Mouse (Mus musculus) midbrain, embryonic 16.5 days (tissue): ENCODE data around the gene C2cd5. TPM values are rescaled to one million over a fixed set of nuclear protein-coding genes. Genes with fewer than 3 reads are reported as not detected.

Experiments
- ATAC-seq: fragments of 200-750 bp; cut with Nextera tagmentation; 2 replicates; pipeline ENCODE4 v1.8.0; 2017; ENCODE audit warnings: moderate TSS enrichment
- H3K27ac ChIP-seq: fragments of 300-500 bp; sonication (generic); 2 replicates; pipeline ENCODE4 v1.5.1; 2014; ENCODE audit warnings: mild to moderate bottlenecking, low read length, mixed read lengths
- H3K27me3 ChIP-seq: fragments of 300-500 bp; sonication (generic); 2 replicates; pipeline ENCODE4 v1.6.1; 2014; ENCODE audit warnings: low read depth, low read length, mixed read lengths; ENCODE audit not compliant: control insufficient read depth, insufficient read depth
- H3K36me3 ChIP-seq: fragments of 300-500 bp; sonication (generic); 2 replicates; pipeline ENCODE4 v1.6.1; 2014; ENCODE audit warnings: mild to moderate bottlenecking, low read length, moderate library complexity, mixed read lengths; ENCODE audit not compliant: control insufficient read depth, insufficient read depth
- H3K4me1 ChIP-seq: fragments of 300-500 bp; sonication (generic); 2 replicates; pipeline ENCODE4 v1.6.1; 2014; ENCODE audit warnings: mild to moderate bottlenecking, low read length, mixed read lengths; ENCODE audit not compliant: control insufficient read depth, insufficient read depth
- H3K4me2 ChIP-seq: fragments of 300-500 bp; sonication (generic); 2 replicates; pipeline ENCODE4 v1.6.1; 2014; ENCODE audit warnings: mild to moderate bottlenecking, low read length, mixed read lengths
- H3K4me3 ChIP-seq: fragments of 300-500 bp; sonication (generic); 2 replicates; pipeline ENCODE4 v1.5.1; 2014; ENCODE audit warnings: low read depth, mild to moderate bottlenecking, low read length, moderate library complexity, mixed read lengths
- H3K9ac ChIP-seq: fragments of 300-500 bp; sonication (generic); 2 replicates; pipeline ENCODE4 v1.6.1; 2014; ENCODE audit warnings: low read depth, low read length, mixed read lengths
- H3K9me3 ChIP-seq: fragments of 300-500 bp; sonication (generic); replicated peaks from 2 replicates; pipeline ENCODE4 v1.6.1; 2014; ENCODE audit warnings: mild to moderate bottlenecking, low read length, mixed read lengths; ENCODE audit not compliant: control insufficient read depth, poor library complexity, severe bottlenecking
- WGBS: fragments of 180-500 bp; shearing (Covaris S2); extraction: QIAGEN DNeasy Blood & Tissue Kit; methylation state at CpG from one replicate; pipeline ENCODE4 v1.1.7; 2014; 5-methylcytosine and 5-hydroxymethylcytosine counted together
- polyA plus RNA-seq: library from polyadenylated mRNA; unstranded; fragments of >200 nt; fragmentation: Nextera tagmentation; extraction: Ambion mirVana; gene quantifications from 2 replicates; pipeline ENCODE4 v1.2.1, GENCODE M21; 2015

The C2cd5 gene
- polyA plus RNA-seq, 1 experiment from 2014 or later: 43.2 TPM

DNA sequence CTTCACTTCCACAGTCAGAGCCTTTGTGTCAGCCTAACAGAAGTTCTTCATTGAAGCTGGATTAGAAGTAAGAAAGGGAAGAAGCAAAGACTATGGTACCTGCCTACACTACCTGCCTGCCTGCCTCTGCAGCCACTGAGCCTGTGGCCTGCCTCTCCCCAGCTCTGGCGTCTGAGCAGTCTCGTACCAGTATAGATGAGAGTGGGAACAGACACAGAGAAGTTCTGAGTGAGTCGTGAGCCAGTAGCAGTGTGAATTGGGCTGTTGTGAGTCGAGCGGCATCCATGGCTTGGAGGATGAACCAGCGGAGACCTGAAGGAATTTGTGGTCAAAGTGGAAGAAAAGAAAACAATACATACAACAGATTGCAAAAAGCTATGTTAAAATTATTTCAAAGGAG is 26.5 kb downstream of the C2cd5 start:
- peaks cover 34% of the 10 kb centered on the region for H3K36me3 ChIP-seq

DNA sequence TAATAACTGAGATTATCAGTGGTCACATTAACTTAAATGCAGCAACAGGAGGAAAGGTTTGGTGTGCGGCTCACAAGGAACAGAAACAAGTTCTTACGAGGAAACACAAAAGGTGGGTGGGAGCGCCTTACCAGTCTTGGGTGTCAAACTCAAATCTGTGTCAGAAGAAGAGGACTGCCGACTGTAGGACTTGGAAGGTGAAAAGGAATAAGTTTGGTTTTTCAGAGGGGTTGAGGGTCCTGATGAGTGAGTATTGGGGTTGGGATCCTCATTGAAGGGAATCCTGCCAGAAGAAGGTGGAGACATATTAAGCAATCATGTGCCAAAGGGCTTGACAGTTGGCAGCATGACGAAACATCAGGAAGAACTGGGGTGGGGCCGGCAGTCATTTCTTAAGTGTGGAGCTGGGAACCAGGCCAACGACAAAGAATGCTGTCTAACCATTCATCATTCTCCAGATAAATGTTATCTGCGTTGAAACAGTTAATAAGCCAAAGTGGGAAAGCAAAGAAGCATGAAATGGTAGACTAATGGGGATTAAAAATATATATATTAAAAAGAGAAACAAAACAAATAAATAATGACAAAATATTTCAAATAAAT is 27.4 kb downstream of the C2cd5 start:
- Histone ChIP-seq H3K27ac (no peak overlapping the region), H3K36me3 (peaks cover 27% of the 10 kb centered on the region), H3K4me2 (no peak overlapping the region), H3K27me3 (no peaks in the 10 kb centered on the region), H3K9me3 (no peaks in the 10 kb centered on the region), H3K4me1 (no peaks in the 10 kb centered on the region), H3K9ac (no peak overlapping the region), H3K4me3 (no peak overlapping the region)
- no peak for ATAC-seq
- WGBS: 83% methylated on average over 8 of the region's 8 CpGs

More for the DNA sequence above, 26.5 kb downstream of the C2cd5 start:
- H3K4me3 ChIP-seq: no peak overlapping the region
- no peak for ATAC-seq
- no peak overlapping the region for H3K9ac ChIP-seq
- H3K27me3 ChIP-seq: no peaks in the 10 kb centered on the region
- 95% methylated on average over 6 of the region's 6 CpGs for WGBS
- H3K4me1 ChIP-seq: no peaks in the 10 kb centered on the region
- H3K4me2 ChIP-seq: no peak overlapping the region
- H3K9me3 ChIP-seq: no peaks in the 10 kb centered on the region
- H3K27ac ChIP-seq: no peak overlapping the region

DNA sequence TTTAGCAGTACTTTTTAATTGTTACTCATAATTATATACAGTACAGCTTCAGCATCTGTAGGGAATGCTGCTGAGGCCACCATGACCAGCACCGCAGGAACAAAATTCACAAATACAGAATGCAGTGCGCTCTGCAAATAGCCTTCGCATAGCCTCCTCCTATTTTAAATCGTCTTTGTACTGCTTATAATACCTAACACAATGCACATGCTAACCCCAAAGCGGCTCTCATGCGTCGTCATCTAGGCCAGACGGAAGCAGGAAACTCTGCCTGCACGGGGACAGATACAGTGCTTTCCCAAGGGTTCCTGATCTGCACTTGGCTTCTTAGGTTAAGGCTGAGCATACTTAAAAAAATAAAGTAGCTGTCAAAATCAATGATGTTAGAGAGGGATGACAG is 29.2 kb downstream of the C2cd5 start:
- Histone ChIP-seq H3K4me1 (no peaks in the 10 kb centered on the region), H3K9ac (no peak overlapping the region), H3K36me3 (peaks cover 18% of the 10 kb centered on the region), H3K27me3 (no peaks in the 10 kb centered on the region), H3K9me3 (no peaks in the 10 kb centered on the region), H3K4me3 (no peak overlapping the region), H3K4me2 (no peak overlapping the region), H3K27ac (no peak overlapping the region)
- no peak for ATAC-seq
- WGBS: 71% methylated on average over 9 of the region's 9 CpGs

DNA sequence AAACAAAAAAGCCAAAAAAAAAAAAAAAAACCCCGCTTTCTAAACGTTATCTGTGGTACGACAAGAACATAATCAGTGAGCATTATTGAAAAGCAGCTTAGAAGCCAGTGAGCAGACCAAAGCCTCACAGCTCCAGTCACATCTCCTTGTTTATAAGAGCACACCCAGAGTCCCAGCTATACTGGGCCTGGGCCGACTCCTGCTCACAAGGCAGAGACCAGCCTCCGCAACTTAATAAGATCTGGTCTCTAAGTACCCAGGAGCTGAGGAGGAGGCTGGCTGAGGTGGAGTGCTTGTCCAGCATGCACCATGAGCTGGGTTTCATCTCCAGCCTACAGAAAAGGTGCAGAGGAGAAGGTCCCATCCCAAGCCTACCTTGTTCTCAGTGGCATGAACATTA is 29.9 kb downstream of the C2cd5 start:
- H3K4me1 ChIP-seq: no peaks in the 10 kb centered on the region
- ATAC-seq: no peak
- H3K27ac ChIP-seq: no peak overlapping the region
- H3K9ac ChIP-seq: no peak overlapping the region
- no peak overlapping the region for H3K4me2 ChIP-seq
- H3K4me3 ChIP-seq: no peak overlapping the region
- peaks cover 18% of the 10 kb centered on the region for H3K36me3 ChIP-seq
- no peaks in the 10 kb centered on the region for H3K9me3 ChIP-seq
- H3K27me3 ChIP-seq: no peaks in the 10 kb centered on the region
- 76% methylated on average over 5 of the region's 5 CpGs for WGBS

DNA sequence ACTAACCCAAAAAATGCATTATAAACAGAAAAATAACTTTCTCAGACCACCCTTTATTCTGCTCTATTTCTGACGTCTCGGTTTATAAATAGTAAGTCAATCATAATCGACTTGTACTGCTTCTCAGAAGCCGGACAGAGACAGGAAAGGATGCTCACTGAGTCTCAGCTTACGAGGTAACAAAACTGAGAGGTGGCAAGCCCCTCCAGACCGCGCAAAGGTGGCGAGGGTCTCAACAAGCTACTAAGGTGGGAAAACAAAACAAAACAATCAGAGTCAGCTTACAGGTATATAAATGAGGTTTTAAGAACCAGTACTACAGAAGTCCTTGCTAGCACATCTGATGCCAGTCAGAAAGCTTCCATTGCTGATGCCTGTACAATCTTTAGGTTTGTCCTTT is 30.3 kb downstream of the C2cd5 start:
- no peak for ATAC-seq
- WGBS: 92% methylated on average over 8 of the region's 8 CpGs
- Histone ChIP-seq H3K27me3 (no peaks in the 10 kb centered on the region), H3K4me3 (no peak overlapping the region), H3K4me1 (no peaks in the 10 kb centered on the region), H3K27ac (no peak overlapping the region), H3K9me3 (no peaks in the 10 kb centered on the region), H3K9ac (no peak overlapping the region), H3K4me2 (no peak overlapping the region), H3K36me3 (peaks cover 18% of the 10 kb centered on the region)

DNA sequence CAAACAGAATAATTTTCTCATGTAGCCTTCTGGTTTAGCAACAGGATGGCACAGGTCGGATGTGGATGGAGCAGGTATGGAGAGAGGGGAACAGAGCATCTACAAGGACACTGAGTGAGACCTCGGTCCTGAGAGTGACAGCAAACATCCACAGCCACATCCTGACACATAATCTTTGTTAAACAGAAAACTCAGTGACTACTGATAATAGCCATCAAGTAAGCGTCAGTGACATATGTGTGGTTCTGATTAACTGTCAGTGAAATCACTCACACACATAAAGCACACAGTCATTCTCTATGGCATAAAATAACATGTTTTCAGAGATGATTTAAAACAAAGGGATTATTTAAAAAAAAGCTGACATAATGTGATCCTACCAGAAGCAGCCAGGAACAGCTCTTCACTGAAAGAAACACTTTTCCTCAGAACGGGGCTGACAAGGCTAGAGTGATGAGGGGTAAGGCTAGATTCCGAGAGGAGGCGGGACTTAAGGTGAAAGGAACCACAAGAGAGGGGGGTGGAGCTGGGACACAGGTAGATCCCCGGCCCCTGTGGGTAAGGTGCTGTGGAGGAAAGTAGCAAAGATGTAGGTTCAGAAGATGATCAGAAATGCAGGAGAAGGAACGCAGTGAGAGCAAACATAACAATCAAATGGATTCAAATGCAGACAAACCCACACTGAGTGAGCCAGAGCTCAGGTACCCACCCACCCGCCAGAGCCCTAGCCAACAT is 31.6 kb downstream of the C2cd5 start:
- Histone ChIP-seq H3K9ac (no peak overlapping the region), H3K4me1 (peaks cover 5% of the 10 kb centered on the region), H3K4me2 (no peak overlapping the region), H3K4me3 (no peak overlapping the region), H3K27me3 (no peaks in the 10 kb centered on the region), H3K27ac (no peak overlapping the region), H3K9me3 (no peaks in the 10 kb centered on the region), H3K36me3 (peaks cover 11% of the 10 kb centered on the region)
- 84% methylated on average over 9 of the region's 9 CpGs for WGBS
- no peak for ATAC-seq

DNA sequence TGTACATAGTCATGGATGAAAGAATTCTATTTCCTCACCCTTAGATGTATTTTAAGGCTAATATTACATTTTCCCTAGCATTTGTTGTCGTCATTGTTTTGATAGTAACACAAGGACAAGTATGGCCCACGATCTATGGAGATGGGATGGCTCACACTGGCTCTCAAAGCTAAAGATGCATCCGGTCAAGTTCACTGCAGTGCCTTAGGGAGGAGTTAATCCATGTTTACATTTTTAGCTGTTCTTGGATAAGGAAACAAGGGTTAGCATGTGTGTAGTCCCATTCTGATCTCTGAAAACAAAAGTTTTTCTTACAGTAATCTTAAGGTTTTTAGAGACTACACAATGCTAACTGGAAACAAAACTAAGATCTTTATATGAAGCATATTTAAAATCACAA is 32.3 kb downstream of the C2cd5 start:
- Histone ChIP-seq H3K4me2 (no peak overlapping the region), H3K4me3 (no peak overlapping the region), H3K27me3 (no peaks in the 10 kb centered on the region), H3K27ac (no peak overlapping the region), H3K4me1 (peaks cover 5% of the 10 kb centered on the region), H3K9ac (no peak overlapping the region), H3K36me3 (peaks cover 9% of the 10 kb centered on the region; the same call in 1 of the 2 replicates), H3K9me3 (no peaks in the 10 kb centered on the region)
- no peak for ATAC-seq
- WGBS: 84% methylated on average over 3 of the region's 3 CpGs

DNA sequence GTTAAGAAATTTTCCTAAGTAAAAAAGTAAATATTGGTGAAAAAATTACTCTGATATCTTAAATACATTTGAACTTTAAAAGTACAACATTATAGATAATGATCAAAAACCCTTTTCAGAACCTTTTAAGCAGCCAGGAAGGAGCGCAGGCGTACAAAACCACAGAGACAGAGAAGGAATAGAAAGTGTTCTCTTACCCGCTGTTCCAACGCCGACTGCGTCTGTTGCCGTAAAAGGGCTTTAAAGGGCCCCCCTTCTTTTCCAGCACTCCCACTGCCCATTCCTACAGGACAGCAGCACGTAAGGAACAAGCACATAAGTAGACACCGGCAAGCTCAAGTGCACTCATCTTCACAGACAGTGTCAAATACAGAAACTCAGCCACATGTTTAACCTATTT is 33.1 kb downstream of the C2cd5 start:
- Histone ChIP-seq H3K4me1 (peaks cover 5% of the 10 kb centered on the region), H3K4me2 (no peak overlapping the region), H3K27ac (no peak overlapping the region), H3K36me3 (0 out of 2 replicates have a peak, but pooled peaks cover 5% of the 10 kb centered on the region), H3K27me3 (no peaks in the 10 kb centered on the region), H3K9me3 (no peaks in the 10 kb centered on the region), H3K9ac (no peak overlapping the region), H3K4me3 (no peak overlapping the region)
- WGBS: 91% methylated on average over 9 of the region's 9 CpGs
- ATAC-seq: no peak

DNA sequence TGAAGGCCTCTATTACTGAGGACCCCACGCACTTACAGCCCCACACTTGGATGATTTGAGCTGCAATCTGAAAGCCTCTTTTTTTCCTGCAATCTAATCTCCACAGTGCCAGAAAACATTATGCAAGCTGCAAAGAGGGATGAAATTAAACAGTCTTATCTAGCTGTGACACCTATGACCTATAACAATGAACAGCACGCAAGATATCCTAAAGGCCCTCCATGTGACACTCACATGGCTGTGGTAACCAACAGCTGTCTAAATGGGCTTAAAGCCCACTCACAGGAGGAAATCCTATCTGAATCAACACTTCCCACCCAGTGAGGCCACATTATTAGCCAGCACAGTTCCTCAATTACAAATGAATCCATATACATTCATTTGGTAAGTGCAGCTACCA is 35.9 kb downstream of the C2cd5 start:
- Histone ChIP-seq H3K27me3 (no peaks in the 10 kb centered on the region), H3K4me1 (peaks cover 5% of the 10 kb centered on the region), H3K4me3 (no peak overlapping the region), H3K9ac (no peak overlapping the region), H3K36me3 (no peaks in the 10 kb centered on the region), H3K4me2 (no peak overlapping the region), H3K9me3 (no peaks in the 10 kb centered on the region), H3K27ac (no peak overlapping the region)
- WGBS: 59% methylated on average over 2 of the region's 2 CpGs
- ATAC-seq: no peak
